In genomic region chr6:117249230-117249921, GRCm38 (mm10) we compare ENCODE assay signal across 9 mouse cellular contexts.
DNase-seq lines count a peak whose midpoint lies in the region; ATAC-seq lines count a peak whose summit lies in the region.
"Had no signal": no experiment of that assay in that cellular context is flagged by ENCODE, and none has a peak within 500 bp of the region (broad histone marks: within the 10 kb centered on the region; RNA-seq: fewer than 3 reads in every experiment).

No protein-coding gene starts in this region.

- DNase-seq in heart, adult 8-10 months (ENCODE audit: low spot score) = peak; percentile 17
- DNase-seq in heart, postnatal 25 days (ENCODE audit: low spot score) = no peak
- peak; percentile 13 for DNase-seq in urinary bladder, postnatal 14 days (ENCODE audit: low spot score)
- no peak for DNase-seq in urinary bladder, adult 2 months (ENCODE audit: low spot score)
- DNase-seq in gastrocnemius, postnatal 10 days = peak; percentile 38
- no peak for DNase-seq in yolk sac, embryonic 10.5 days (ENCODE audit: low spot score)

- intact Hi-C loops in heart, postnatal 25 days (cut with DNase I) = no loop called here

- no peak overlapping the region for H3K9ac ChIP-seq in forebrain, embryonic 13.5 days
- H3K9ac ChIP-seq: heart, embryonic 13.5 days had no signal

- H3K4me3 ChIP-seq in forebrain, embryonic 13.5 days = no peak overlapping the region
- H3K4me3 ChIP-seq: heart, embryonic 13.5 days had no signal

- WGBS in forebrain, embryonic 13.5 days = 87% methylated on average over 18 of the region's 18 CpGs

- H3K27me3 ChIP-seq in forebrain, embryonic 13.5 days = no peaks in the 10 kb centered on the region
- H3K27me3 ChIP-seq: heart, embryonic 13.5 days had no signal

- H3K36me3 ChIP-seq in forebrain, embryonic 13.5 days (ENCODE audit: poor library complexity, severe bottlenecking) = no peaks in the 10 kb centered on the region
- H3K36me3 ChIP-seq: heart, embryonic 13.5 days had no signal

- H3K4me1 ChIP-seq in forebrain, embryonic 13.5 days = peaks cover 14% of the 10 kb centered on the region

- no peak overlapping the region for H3K4me2 ChIP-seq in forebrain, embryonic 13.5 days
- H3K4me2 ChIP-seq: heart, embryonic 13.5 days had no signal

- H3K9me3 ChIP-seq in forebrain, embryonic 13.5 days (replicated peaks) = no peaks in the 10 kb centered on the region
- H3K9me3 ChIP-seq: heart, embryonic 13.5 days had no signal

- ATAC-seq in megakaryocyte, adult 5-6 weeks (ENCODE audit: poor library complexity, severe bottlenecking) = peak; percentile 66; the same call in 1 of the 2 replicates
- no peak for ATAC-seq in forebrain, embryonic 13.5 days

- no peak overlapping the region for H3K27ac ChIP-seq in forebrain, embryonic 13.5 days
- H3K27ac ChIP-seq: heart, embryonic 13.5 days had no signal

Comparison
In these comparisons a context has a peak if more than half of its experiments do, and no peak if none do; other contexts are left out.
1. DNase-seq: peak in heart, adult 8-10 months (single experiment), urinary bladder, postnatal 14 days (single experiment) and gastrocnemius, postnatal 10 days (single experiment); none in heart, postnatal 25 days (single experiment), urinary bladder, adult 2 months (single experiment) and yolk sac, embryonic 10.5 days (single experiment).